Mouse (Mus musculus): ENCODE results near the gene Ccdc130.

DNA sequence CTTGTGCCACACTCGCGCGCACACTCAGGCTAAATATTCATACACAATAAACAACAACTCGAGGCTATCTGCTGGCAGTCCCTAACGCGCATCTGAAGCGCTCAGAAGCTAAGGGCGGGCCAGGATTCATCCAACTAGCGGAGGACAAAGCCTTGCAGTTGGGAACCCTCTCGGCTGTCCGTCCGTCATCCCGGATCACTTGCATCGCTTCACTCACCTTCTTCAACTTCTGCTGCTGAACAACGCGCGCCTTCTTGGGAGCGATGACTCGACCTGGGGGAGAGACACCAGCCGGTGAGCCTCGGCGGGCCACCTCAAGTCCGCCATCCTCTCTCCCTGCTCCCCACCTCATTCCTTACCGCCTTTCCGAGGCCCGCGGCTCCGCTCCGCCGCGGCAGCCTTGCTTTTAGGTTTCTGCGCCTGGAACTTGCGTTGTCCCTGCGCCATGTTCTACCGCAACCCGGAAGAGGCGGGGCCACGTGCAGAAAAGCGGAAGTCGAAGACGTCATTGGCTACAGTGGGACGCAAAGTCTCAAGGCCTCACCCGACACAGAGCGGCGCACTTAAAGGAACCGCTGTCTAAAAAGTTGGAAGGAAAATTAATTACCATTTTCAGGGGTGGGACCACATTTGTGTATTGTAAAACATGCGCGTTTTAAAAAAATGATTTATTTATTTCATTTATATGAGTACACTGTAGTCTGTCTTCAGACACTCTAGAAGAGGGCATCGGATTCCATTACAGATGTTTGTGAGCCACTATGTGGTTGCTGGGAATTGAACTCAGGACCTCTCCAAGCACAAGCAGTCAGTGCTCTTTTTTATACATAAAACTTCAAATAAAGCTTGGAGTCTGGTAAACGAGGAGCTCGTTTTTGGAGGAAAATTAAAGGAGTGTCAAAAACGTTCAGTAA, 20.7 kb downstream of the Ccdc130 start, which contains the start of gene D8Ertd738e:
- TF ChIP-seq CTCF (IDR thresholded peaks at IDR 0.05; ENCODE audit: low read depth, low read length) (no peak), POLR2A (IDR thresholded peaks at IDR 0.05; ENCODE audit: borderline replicate concordance, low read depth, low read length) (no peak)
